ENCODE assay signal across 8 mouse cellular contexts in the genomic region with DNA sequence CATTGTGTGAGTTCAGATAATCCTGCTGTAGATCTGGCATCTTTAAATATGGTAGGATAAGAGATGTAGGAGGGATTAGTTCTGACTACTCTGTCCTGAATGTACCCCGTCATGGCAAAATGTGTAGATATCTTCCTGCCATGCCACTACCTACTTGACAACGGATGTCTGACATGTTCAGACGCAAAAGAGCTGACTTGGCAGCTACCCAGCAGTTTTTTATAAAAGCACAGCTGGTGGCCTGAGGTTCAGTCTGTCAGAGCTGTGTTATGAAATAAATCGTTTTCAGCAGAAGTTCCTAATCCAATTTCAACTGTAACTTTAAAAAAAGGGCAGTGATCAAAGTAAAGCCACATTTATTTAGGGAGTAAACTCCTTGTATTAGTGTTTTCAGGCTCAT.
DNase-seq lines count a peak whose midpoint lies in the region; ATAC-seq and TF ChIP-seq lines count a peak whose summit lies in the region.
"Had no signal": no experiment of that assay in that cellular context is flagged by ENCODE, and none has a peak within 500 bp of the region (broad histone marks: within the 10 kb centered on the region; RNA-seq: fewer than 3 reads in every experiment).

No protein-coding gene starts in this region.

- no peak for TF ChIP-seq POLR2A in liver, adult 2 months (IDR thresholded peaks at IDR 0.05; ENCODE audit: extremely low read depth, insufficient read depth, low read length)

- peaks cover 17% of the 10 kb centered on the region; the same call in 1 of the 2 replicates for H3K79me2 ChIP-seq in liver, adult 2 months (ENCODE audit: control insufficient read depth, insufficient read depth, low read length)

- ATAC-seq in liver, embryonic 12.5 days, result no peak

- no peak overlapping the region for H3K27ac ChIP-seq in liver, adult 2 months (replicated peaks; ENCODE audit: insufficient read depth, low read depth, low read length)
- H3K27ac ChIP-seq in liver, embryonic 12.5 days, result no peak overlapping the region
- H3K27ac ChIP-seq: liver, embryonic 13.5 days had no signal

- TF ChIP-seq CTCF in liver, adult 2 months (IDR thresholded peaks at IDR 0.05; ENCODE audit: low read depth, low read length), result no peak

- no peaks in the 10 kb centered on the region for H3K9me3 ChIP-seq in liver, embryonic 12.5 days (replicated peaks)
- H3K9me3 ChIP-seq: liver, embryonic 13.5 days had no signal

- no peaks in the 10 kb centered on the region for H3K27me3 ChIP-seq in liver, adult 2 months (ENCODE audit: control insufficient read depth, insufficient read depth, low read length)
- H3K27me3 ChIP-seq in liver, embryonic 12.5 days (replicated peaks), result no peaks in the 10 kb centered on the region
- H3K27me3 ChIP-seq: liver, embryonic 13.5 days had no signal

- no peak overlapping the region for H3K9ac ChIP-seq in liver, adult 2 months (ENCODE audit: low read depth, low read length)
- no peak overlapping the region for H3K9ac ChIP-seq in liver, embryonic 12.5 days
- H3K9ac ChIP-seq: liver, embryonic 13.5 days had no signal

- peaks cover 9% of the 10 kb centered on the region; the same call in 1 of the 2 replicates for H3K4me1 ChIP-seq in liver, adult 2 months (ENCODE audit: control insufficient read depth, insufficient read depth, low read length)
- H3K4me1 ChIP-seq in liver, embryonic 12.5 days, result peaks cover 25% of the 10 kb centered on the region

- H3K36me3 ChIP-seq in liver, adult 2 months (ENCODE audit: control insufficient read depth, insufficient read depth, low read length), result peaks cover 1% of the 10 kb centered on the region; the same call in 1 of the 2 replicates
- no peaks in the 10 kb centered on the region for H3K36me3 ChIP-seq in liver, embryonic 12.5 days
- H3K36me3 ChIP-seq: liver, embryonic 13.5 days had no signal

- H3K4me2 ChIP-seq in liver, embryonic 12.5 days, result no peak overlapping the region
- H3K4me2 ChIP-seq: liver, embryonic 13.5 days had no signal

- peak; percentile 70 for DNase-seq in liver, adult 2 months (ENCODE audit: extremely low read depth, low read depth, low spot score)
- peak; percentile 58 for DNase-seq in adrenal gland, adult 2 months
- DNase-seq in gastrocnemius, adult 8-10 months (ENCODE audit: low spot score in 2 of 2), result peak; percentile 18 to 27
- peak; percentile 69 for DNase-seq in kidney, adult 9 months
- DNase-seq in natural killer cell, adult 2 months (ENCODE audit: low spot score in 2 of 2), result peak; percentile 22 to 42
- no peak for DNase-seq in right cerebral cortex, postnatal 14 days
- DNase-seq: liver, embryonic 13.5 days had no signal

- H3K4me3 ChIP-seq in liver, adult 2 months (ENCODE audit: insufficient read depth, low read depth, low read length), result no peak overlapping the region
- no peak overlapping the region for H3K4me3 ChIP-seq in liver, embryonic 12.5 days
- H3K4me3 ChIP-seq: liver, embryonic 13.5 days had no signal

- WGBS in liver, adult 2 months, result 13% methylated on average over 4 of the region's 4 CpGs
- 47% methylated on average over 4 of the region's 4 CpGs for WGBS in liver, embryonic 12.5 days (ENCODE audit: insufficient replicate concordance)
